Mouse (Mus musculus) CH12F3 (cell line): ENCODE measurements around the gene Bad.
"Not testable (repeated sequence)": the region's sequence is repeated elsewhere in the genome, so short reads cannot be mapped to it uniquely, and the experiment has no call there.

Source experiments
- in situ Hi-C: fragments of 300-500 bp; cut with MboI; formaldehyde crosslinking; loops from 2 replicates; pipeline ENCODE4 v1.14.3; 2020; ENCODE audit warnings: low sequenced_read_pairs

The Bad gene

GRCm38 (mm10) chr19:6981465-6981864 is 39.8 kb downstream of the Bad start:
- in situ Hi-C loops: no loop called here

- in situ Hi-C loops: no loop called here
Measured at GRCm38 (mm10) chr19:6983621-6984020, 42.0 kb downstream of the Bad start.

DNA sequence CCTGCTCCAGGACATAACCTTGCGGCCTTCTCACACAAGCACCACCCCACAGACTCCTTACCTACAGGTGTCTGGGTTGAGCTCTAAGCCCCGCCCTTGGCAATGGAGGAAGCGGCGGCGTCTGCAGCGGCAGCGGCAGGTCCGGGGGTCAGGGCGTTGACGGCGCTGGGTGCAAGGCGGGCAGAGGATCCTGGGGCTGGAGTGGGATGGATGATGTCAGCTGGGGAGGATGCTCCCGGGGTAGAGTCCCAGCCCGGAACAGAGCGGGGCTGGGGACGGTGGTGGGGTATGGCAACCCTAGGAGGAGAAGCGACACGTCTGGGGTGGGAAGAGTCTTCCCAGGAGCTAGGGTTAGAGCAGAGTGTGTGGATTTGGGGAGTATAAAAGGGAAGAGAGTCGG is 43.6 kb downstream of the Bad start:
- in situ Hi-C loops: no loop called here

- in situ Hi-C loops: no loop called here
Measured at GRCm38 (mm10) chr19:6985951-6986708, 44.5 kb downstream of the Bad start.

DNA sequence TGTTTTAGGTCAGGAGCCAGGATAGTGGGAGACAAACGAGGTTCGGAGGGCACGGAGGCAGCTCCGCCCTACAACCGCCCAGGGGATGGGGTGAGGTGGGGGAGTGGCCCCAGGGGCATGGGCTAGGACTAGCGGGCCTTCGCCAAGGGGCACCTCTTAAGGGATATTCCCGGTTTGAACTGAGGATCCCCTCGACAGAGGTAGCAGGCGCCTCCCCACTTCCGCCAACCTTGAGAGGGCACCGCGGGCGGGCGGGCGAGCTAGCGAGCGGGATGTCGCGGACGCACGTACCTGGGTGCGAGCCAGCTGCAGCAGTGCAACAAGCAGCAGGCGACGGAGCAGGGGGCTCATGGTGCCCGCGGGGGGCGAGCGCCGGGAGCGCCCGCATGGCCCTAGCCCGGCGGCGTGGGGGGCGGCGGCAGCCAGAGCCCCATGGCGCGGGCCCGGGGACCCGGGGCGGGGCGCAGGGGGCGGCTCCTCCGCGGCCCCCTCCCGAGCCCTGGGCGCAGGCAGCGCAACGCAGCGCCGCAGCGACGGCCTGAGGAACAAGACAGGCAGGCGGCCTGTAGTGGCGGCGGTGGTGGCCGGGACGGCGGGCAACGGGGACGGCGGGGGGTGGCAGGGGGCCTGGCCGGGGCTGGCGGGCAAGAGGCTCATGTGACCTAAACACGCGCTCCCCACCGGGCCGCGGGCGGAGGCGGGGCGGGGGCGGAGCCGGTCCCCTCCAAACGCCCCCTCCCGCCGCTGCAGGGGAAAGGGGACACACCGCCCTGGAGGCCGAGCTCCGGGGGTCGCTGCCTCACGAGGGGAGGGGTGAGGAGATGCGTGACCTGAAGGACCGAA is 45.6 kb downstream of the Bad start, which contains the start of gene Vegfb:
Gene Vegfb, minus strand, starts transcription at position 591 of the 843 bp plus-strand sequence.
- in situ Hi-C loops: no loop called here

DNA sequence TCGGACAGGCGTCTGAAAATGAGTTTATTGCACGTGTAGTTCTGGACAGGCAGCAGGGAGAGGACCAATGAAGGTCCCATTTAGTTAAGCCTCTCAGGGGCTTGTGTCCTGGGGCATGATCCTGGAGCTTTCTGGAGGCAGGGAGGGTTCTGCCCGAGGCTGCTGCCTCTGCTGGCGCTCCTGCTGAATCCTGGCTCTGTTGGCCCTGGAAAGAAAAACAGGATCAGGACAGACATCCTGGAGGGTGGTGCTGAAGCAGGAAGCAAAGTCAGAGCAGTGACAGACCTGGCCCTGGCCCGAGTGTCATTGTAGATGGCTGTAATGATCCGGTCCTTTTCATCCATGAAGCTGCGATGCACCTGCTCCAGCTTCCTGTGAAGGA is 46.2 kb downstream of the Bad start:
- in situ Hi-C loops: no loop called here

GRCm38 (mm10) chr19:6989251-6989650 is 47.6 kb downstream of the Bad start:
- in situ Hi-C loops: no loop called here

- in situ Hi-C loops: no loop called here
Measured at GRCm38 (mm10) chr19:6990712-6991111, 49.1 kb downstream of the Bad start.

GRCm38 (mm10) chr19:6991166-6991565 is 49.5 kb downstream of the Bad start:
- in situ Hi-C loops: not testable (repeated sequence)

- in situ Hi-C loops: no loop called here
Measured at GRCm38 (mm10) chr19:6992011-6992858, 50.6 kb downstream of the Bad start, which contains the start of gene Dnajc4. TSS of gene Dnajc4 (minus strand) at chr19:6992572.

DNA sequence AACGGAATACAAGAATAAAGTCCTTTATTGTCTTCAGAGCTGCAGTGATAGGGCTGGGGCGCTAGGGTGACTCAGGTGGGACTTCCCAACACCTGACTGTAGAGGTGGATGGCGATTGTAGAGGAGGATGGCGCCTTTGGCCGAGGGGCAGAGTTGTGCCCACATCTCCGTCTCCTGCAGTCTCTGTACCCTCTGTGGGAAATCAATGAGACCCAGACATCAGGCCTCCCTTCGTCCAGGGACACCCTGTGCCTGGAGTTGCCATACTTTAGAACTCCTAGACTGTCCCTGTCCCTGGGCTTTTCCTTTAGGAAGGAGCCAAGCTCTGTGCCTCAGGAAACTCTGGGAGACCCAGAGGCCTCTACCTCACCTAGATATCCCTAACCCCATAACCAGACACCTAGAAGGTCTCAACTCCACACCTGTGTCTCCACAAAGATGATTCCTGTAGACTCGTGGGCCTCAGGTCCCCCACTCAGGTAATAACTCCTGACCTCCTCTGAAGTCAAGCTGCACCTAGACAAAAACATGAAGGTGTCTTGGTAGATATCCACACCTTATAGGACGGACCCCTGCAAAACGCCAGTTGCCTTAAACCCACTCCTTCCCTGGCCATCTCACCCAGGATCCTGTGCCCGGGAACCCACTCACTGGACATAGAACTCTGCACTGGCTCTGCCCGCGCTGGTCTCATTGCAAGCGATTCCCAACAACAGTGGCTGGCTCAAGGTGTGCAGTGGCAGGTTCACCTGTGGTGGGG is 51.5 kb downstream of the Bad start:
- in situ Hi-C loops: no loop called here

DNA sequence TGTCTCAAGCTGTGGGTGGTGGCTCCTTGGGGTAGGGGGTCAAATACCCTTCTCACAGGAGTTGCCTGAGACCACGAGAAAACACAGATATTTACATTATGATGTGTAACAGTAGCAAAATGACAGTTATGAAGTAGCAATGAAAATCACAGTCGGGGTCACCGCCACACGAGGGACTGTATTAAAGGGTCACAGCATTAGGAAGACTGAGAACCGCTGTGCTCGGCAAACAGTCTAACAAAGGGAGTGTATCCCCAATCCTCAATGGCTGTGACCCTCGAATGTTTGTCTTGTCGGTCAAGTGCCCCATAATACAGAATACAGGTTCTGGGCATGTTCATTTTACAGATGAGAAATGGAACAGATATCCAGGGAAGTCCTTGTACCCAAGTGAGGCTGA is 52.3 kb downstream of the Bad start:
- in situ Hi-C loops: no loop called here

GRCm38 (mm10) chr19:6994489-6994888 is 52.8 kb downstream of the Bad start:
- in situ Hi-C loops: no loop called here

DNA sequence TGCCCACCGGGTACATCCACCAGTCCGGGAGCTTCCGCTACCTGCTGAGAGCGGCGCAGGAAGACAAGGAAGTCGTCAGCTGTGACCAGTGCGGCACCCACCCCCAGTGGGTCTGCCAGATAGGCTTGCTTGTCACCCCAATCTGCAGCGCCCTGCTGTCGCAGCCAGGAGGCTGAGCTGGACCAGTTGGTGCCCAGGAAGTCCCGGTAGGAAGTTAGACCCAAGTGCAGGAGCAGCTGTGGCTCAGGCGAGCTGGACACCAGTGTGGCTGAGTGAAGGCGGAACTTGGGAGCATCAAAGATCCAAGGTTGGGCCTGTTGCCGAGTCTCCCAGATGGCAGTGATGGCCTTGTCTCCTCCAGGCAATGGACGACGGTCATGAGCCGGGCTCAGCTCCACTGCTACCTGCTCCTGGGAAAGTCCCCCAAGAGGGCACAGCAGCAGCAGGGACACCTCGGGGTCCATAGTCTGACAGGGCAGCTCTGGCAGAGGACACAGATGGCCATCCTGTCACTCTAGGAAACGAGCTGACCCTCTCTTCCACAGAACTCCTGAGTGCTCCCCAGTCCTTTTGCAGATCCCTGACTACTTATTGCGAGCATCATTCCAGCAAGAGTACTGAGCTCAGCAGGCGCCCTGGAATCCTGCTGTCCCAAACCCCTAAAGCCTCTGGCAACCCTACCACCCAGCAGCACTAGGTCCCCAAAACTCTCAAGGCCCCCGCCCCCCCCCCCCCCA is 53.8 kb downstream of the Bad start:
- in situ Hi-C loops: no loop called here

GRCm38 (mm10) chr19:6996006-6996405 is 54.3 kb downstream of the Bad start, which contains the start of the genes Nudt22 and Trpt1:
TSS of gene Nudt22 (minus strand) at chr19:6996117.
TSS of gene Trpt1 (plus strand) at chr19:6996131.
- in situ Hi-C loops: no loop called here

DNA sequence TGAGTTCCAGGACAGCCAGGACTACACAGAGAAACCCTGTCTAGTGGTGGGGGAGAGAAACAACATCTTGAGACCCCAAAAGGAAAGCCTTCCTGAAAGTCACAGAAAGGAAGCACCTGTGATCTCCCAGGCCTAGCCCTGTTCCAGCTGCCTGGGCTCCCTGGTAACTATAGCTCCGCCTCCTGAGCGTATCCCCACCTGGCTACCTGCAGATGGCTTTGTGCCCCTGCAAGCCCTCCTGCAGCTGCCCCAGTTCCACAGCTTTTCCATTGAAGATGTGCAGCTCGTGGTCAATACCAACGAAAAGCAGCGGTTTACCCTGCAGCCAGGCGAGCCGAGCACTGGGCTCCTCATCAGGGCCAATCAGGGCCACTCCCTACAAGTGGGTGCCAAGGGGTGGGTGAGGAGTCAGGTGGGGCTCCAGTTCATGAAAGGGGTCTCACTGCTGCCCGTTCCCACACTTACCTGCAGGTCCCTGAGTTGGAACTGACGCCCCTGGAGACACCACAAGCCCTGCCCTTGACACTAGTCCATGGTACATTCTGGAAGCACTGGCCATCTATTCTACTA is 56.1 kb downstream of the Bad start:
- in situ Hi-C loops: no loop called here

- in situ Hi-C loops: no loop called here
Measured at GRCm38 (mm10) chr19:6999360-7000063, 57.9 kb downstream of the Bad start.
